Mouse (Mus musculus): ENCODE data around the gene Vrk3.

Vrk3 gene

GRCm38 (mm10) chr7:44768129-44768528, 19.9 kb downstream of the Vrk3 start:
- no peak for DNase-seq

DNA sequence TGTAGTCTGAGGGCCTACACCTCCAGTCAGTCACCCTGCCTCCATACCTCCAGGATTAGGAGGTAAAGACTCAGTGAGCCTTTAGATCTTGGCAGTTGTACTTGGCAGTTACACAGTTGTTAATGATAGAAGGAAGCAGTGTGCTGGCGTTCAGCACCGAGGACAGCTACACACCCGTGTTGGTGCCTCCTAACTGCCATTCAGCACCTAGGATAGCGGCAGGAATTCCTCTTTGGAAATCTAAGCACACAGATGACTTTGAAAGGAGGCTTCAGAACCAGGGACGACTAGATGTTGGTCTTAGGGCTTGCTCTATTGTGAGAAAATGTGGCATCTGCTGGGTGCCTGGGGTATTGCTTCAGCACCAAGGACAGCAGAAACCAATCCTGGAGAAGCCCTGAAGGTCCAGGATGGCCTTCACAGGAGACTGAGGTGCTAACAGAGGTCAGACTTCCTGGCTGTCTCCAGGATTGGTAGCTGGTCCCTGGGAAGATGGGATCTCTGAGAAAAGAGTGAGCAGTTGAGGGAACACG, 21.9 kb downstream of the Vrk3 start:
- DNase-seq = peak; percentile 80

GRCm38 (mm10) chr7:44772591-44773204, 24.5 kb downstream of the Vrk3 start:
- no peak for DNase-seq

DNA sequence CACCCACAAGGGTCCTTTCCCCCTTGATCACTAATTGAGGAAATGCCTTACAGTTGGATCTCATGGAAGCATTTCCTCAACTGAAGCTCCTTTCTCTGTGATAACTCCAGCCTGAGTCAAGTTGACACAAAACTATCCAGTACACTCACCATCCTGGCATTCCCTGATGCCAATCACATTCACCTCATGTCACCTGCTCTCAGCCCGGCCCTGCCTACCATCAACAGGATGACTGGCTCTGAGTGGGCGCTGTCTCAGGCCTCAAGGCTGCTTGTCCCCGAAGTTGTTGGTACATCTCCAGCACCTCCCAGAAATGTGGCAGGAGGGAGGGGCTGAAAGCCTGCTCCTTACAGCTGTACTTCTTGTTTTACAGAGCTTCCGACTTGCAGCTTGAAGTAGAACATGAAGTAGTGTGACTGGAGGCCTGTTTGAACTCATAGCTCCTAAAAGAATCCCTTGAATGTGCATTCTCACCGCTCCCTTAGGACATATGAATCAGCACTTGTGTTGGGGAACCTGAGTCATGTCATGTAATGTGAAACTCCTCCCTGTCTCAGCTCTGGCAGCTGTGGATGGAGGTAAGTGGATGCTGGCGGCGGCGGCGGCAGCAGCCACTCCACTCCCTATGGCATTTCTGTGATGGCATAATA, 28.8 kb downstream of the Vrk3 start:
- no peak for DNase-seq

DNA sequence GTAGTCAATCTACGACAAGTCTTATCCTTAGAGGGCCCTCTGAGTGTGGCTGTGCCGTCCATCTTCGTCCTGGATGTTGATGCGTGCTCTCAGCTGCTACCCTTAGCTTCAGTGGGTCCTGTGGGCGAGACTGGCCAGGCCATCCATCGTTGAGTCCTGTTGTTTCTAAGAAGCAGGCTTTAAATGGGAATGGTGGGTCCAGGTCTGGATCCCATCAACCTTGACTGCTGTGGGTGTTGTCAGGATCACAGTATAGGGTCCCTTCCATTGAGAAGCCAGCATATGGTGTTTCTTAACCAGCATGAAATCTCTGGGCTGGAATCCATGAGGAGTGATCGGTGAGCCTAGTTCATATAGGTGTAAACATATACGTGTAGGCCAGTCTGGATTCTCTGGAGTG, 31.9 kb downstream of the Vrk3 start:
- no peak for DNase-seq

DNA sequence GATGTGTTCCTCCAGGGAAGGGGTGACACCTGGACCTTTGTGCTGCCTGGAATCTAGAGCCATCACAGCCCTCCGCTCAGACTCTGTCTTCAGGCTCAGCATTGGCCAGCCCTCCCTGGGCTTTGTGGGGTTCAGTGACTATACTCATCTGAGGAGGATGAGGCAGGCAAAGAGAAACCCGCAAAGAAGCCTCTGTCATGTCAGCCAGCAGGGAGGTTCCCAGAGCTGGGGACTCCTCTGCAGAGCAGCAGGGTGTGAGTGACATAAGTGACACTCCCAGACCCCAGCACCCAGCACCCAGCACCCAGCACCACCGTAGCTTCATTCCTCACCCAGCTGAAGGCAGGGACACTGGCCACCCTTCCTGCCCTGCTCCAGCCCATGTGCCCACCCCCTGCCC, 41.3 kb downstream of the Vrk3 start:
- DNase-seq = no peak

DNA sequence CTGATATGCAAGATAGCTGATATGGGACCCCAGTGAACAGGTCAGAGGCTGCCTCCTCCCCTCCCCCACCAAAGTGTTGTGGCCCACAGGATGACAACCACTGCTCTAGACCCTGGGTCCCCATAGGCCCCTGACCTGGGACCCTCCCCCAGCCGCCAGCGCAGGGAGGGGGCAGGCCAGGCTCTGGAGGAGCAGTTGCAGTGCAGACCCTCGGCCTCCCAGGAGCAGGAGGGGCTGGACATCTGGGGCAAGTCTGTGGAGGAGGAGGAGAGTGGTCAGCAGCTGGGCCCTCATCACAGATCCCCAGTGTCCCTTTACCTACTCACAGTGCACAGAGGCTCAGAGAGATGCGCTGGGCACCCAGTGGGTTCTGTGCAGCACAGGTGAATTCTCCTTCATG, 41.9 kb downstream of the Vrk3 start:
- DNase-seq = no peak

DNA sequence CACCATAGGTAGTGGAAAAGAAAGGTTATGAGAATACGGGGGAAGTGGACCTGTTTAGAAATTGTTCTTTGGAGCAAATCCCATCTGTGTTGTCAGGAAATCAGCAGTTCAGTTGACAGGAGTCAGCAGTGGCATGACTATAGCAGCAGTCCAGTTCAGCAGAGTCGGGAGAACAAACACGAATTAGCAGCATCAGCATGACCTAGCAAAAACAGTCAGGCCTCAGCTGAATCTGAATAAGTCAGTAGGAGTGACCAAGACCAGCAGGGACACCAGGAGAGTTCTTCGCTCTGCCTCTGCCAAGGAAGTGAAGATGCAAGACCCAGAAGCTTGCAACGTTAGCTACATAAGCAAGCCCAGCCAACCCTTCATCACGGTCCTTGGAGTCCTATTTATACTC, 44.6 kb downstream of the Vrk3 start:
- DNase-seq = no peak

DNA sequence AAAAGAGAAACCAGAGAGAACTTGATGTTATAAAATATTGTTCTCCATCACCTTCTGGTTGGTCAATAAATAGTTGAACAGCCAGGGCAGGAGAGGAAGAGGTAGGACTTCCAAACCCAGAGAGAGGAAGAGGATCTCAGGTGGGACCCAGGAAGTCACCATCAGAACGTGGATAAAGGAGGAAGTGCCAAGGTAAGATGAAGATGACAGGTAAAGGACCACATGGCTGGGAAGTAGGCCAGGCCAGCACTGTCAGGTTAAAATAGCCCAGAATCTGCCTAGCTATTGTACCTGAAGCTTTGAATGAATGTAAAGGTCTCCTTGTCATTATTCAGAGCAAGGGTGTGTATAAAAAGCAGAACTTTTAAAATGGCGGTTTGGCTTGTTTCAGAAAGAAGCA, 60.7 kb downstream of the Vrk3 start:
- no peak for DNase-seq

GRCm38 (mm10) chr7:44809466-44809865, 61.3 kb downstream of the Vrk3 start:
- DNase-seq = no peak

DNA sequence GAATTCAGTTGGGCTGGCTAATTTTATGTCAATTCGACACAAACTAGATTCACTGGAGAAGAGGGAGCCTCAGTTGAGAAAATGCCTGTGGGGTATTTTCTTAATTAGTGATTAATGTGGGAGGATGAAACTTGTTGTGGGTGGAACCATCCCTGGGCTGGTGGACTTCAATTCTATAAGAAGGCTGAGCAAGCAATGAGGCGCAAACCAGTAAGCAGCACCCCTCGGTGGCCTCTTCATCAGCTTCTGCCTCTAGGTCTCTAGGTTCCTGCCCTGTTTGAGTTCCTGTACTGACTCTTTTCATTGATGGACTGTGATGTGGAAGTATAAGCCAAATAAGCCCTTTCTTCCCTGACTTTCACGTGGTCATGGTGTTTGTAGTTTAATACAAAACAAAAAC, 62.2 kb downstream of the Vrk3 start:
- DNase-seq = no peak

GRCm38 (mm10) chr7:44810819-44811557, 62.8 kb downstream of the Vrk3 start:
- no peak for DNase-seq

DNA sequence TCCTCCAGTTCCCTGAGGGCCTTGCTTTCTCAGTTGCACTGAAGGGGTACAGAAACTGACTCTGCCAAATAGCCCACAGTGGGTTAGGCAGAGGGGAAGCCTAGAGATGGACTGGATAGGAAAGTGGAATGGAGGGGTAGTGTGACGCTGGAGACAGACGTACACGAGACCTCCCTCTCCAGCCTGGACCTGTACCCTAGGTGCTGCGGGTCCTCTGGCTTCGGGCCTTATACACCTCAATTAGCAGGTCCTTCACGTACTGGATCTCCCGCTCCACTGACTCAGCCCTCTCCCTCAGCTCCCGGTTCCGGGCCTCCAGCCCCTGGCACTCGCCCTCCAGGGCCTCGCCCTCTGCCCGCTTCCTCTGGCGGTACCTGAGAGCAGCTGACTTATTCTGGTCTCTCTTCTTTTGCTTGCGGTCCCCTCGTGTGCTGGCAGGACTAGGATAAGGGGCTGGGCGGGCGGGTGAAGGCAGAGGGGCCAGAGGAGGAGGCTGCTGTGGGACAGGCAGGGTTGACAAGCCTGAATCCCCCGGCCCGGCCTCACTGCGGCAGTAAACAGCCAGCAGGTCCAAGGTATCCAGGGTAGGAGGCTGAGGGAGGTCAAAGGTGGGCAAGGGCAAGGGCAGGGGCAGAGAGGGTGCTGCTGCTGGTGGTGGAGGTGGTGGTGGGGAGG, 64.6 kb downstream of the Vrk3 start:
- no peak for DNase-seq

GRCm38 (mm10) chr7:44813985-44814384, 65.8 kb downstream of the Vrk3 start:
- DNase-seq = no peak

GRCm38 (mm10) chr7:44814423-44814822, 66.2 kb downstream of the Vrk3 start:
- no peak for DNase-seq

DNA sequence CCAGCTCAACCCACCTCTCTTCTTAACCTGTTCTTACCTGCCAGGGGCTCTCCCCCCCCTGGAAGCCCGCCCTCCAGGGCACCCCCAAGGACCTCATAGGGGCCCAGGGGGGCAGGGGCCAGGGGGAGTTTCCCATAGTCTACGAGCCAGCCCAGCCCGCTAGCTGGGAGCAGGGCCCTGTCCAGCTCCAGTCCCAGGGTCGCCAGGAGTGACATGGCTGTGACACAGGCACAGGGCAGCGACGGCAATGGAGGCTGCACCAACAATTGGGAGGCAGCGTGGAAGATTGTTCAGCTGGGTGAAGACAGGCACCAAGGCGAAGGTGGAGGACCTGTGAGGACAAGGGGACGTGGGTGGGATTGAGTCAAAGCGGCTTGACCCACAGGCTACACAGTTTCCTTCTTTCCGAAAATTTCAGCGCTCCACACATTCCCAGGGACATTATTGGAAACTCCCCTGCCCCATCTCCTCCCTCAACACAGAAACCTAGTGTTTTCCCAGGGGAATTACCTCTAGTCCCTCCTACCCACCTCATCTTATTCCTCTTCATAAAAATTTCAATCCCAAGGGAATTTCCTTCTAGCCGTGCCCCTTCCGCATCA, 66.8 kb downstream of the Vrk3 start:
- DNase-seq = no peak

GRCm38 (mm10) chr7:44815721-44816469, 67.7 kb downstream of the Vrk3 start, which contains the start of the genes Nup62 and Il4i1:
Nup62 (plus strand) TSS chr7:44816088.
Il4i1 (plus strand) TSS chr7:44816387.
- DNase-seq = peak; percentile 99

DNA sequence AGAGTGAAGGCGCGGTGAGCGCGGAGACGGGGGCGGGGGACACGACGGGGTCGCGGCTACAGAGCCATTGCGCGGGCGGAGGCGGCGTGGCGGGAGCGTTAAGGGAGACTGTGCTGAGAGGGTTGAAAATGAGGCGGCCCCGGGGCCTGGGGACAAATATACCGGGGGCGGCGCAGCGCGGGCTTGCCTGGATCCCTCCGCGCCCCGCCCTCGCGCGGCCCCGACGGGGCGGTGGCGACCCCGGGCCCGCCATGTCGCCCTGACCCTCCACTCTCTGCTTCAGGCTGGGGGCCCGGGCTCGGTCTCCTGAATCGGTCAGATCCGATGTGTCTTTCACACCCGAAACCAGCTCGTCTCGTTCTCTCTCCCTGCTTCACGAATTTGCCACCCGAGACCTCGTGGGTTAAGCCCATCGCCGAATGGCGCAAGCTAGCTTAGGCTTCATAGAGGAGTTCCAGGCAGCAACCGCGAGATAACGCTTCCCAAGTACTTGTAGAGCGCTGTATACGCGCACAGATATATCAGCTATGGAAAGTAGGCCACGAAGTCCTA, 68.3 kb downstream of the Vrk3 start, which contains the start of gene Atf5:
TSS of gene Atf5 (minus strand) at position 189 of the 552 bp plus-strand sequence.
- peak; percentile 65 for DNase-seq

DNA sequence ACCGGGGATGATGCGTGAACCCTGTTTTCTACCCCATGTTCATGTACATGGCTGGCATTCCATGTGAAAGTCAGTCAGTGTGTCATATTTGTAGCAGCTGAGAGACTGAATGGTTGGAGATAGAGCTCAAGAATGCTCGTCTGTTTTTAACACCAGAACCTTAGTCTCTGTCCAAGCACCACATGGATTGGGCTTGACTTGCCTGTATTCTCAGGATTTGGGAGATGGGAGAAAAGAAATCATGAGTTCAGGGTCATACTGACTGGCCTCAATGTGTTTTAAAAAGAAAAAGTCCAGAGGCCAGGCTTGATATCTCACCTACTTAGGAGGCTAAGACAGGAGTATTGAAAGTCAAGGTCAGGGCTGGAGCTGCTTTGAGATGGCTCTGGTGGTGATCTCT, 69.2 kb downstream of the Vrk3 start:
- DNase-seq = no peak

DNA sequence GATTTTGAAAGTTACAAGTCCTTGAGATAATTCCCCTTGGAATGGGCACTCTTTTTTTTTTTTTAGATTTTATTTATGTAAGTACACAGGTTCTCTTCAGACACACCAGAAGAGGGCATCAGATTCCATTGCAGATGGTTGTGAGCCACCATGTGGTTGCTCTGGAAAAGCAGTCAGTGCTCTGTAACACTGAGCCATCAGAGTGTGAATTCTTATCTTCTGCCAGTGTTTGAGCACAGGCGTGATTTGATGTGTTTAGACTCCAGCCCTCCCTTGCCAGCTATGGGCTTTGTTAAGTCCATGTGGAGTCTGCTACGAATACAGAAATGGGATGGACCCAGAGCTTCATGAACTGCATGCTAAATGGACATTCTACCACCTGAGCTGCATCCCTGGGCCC, 70.0 kb downstream of the Vrk3 start:
- DNase-seq = peak; percentile 34

GRCm38 (mm10) chr7:44818751-44819235, 70.6 kb downstream of the Vrk3 start:
- DNase-seq = peak; percentile 64

- no peak for DNase-seq
Observed at GRCm38 (mm10) chr7:44819391-44819790, 71.2 kb downstream of the Vrk3 start.
